Mouse (Mus musculus) brown adipose tissue, adult 24 weeks (tissue): ENCODE results near the gene Gtpbp4. TPM values are rescaled to one million over a fixed set of nuclear protein-coding genes. Genes with fewer than 3 reads are reported as not detected.
"Not testable (repeated sequence)": the region's sequence is repeated elsewhere in the genome, so short reads cannot be mapped to it uniquely, and the experiment has no call there.

Experiments used
- H3K27ac ChIP-seq: fragments of 200-500 bp; replicated peaks from 2 replicates; pipeline ENCODE4 v1.5.1; 2012; ENCODE audit warnings: low read depth, mild to moderate bottlenecking, low read length
- H3K4me1 ChIP-seq: fragments of 200-500 bp; 2 replicates; pipeline ENCODE4 v1.6.1; 2012; ENCODE audit warnings: low read length, mixed read lengths; ENCODE audit not compliant: control insufficient read depth, insufficient read depth, insufficient read length
- H3K4me3 ChIP-seq: fragments of 200-500 bp; 2 replicates; pipeline ENCODE4 v1.5.1; 2012; ENCODE audit warnings: low read depth, mild to moderate bottlenecking, low read length, moderate library complexity; ENCODE audit not compliant: insufficient read depth
- polyA plus RNA-seq: library from polyadenylated mRNA; stranded (reverse); fragments of >200 nt; gene quantifications from 2 replicates; pipeline ENCODE4 v1.2.4, GENCODE M21; 2012; ENCODE audit not compliant: missing spikeins, insufficient read depth, insufficient read length

The Gtpbp4 gene
- polyA plus RNA-seq, 1 experiment = 25.7 TPM

DNA sequence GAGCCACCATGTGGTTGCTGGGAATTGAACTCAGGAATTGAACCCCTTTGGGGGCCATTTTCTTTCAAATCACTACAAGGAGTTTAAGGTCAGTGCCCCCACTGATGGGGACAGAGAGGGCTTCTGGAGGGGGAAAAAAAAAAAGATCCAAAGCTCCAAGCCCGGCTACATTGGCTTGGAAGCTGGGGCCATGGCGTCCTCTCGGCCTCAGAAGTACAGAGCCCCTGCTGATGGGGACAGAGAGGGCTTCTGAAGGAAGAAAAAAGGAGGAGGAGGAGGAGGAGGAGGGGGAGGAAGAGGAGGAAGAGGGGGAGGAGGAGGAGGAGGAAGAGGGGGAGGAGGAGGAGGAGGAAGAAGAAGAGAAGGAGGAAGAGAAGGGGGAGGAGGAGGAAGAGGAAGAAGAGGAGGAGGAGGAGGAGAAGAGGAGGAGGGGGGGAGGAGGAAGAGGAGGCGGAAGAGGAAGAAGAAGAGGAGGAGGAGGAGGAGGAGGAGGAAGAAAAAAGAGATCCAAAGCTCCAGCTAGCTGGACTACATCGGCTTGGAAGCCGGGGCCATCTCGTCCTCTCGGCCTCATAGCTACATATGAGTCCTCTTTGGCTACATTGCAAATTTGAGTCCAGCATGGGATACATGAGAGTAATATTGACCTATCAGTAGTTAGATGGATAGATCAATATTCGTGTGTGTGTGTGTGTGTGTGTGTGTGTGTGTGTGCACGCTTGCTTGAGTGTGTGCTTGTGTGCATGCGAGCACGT lies 15.9 kb upstream of the Gtpbp4 start:
- peaks cover 2% of the 10 kb centered on the region; the same call in 1 of the 2 replicates for H3K4me1 ChIP-seq
- no peak overlapping the region for H3K27ac ChIP-seq

GRCm38 (mm10) chr13:9003306-9003705 lies 7.4 kb upstream of the Gtpbp4 start:
- Histone ChIP-seq H3K27ac (no peak overlapping the region), H3K4me1 (no peaks in the 10 kb centered on the region), H3K4me3 (no peak overlapping the region)

More for the DNA sequence above, 15.9 kb upstream of the Gtpbp4 start:
- no peak overlapping the region for H3K4me3 ChIP-seq

- no peaks in the 10 kb centered on the region for H3K4me1 ChIP-seq
- H3K4me3 ChIP-seq = no peak overlapping the region
- no peak overlapping the region for H3K27ac ChIP-seq
Measured at GRCm38 (mm10) chr13:8999464-8999863, 3.6 kb upstream of the Gtpbp4 start.

GRCm38 (mm10) chr13:8997221-8997620 lies 1.3 kb upstream of the Gtpbp4 start:
- H3K27ac ChIP-seq, H3K4me3 ChIP-seq: not testable (repeated sequence)

DNA sequence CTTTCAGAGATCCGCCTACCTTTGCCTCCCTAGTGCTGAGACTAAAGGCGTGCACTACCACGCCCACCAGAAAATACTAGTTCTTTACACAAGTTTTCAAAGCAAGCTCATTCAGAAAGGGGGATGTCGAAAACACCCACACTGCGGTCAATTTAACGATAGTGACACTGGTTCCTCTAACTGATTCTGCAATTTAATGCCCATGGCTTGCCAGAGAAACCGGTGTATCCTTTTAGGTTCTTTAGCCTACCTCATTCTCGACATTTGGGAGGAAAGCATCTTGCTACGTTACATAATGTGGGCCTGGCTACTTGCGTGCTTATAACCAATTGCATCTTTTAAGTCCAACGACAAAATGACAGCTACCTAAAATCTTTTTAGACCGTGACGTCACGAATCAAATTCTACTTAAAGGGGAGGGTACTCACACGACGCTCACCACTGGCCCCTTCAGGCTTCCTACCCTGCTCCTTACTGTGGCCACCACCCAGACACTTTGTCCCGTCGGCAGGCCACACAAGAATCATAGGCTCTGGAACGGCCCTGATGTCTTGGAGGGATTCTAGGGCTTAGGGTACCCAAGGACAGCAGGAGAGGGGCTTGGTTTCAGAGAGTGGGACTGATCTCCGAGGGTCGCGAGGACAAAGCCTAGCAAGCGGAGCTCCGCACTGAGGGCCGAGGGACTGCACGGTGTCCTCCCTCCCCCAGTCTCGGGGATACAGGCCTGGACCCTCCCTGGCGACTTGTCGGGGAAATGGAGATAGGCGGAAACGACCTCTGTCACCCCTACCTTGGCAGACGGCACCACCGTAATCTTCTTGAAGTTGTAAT lies 509 bp downstream of the Gtpbp4 start:
- peak overlapping the region; percentile 94 for H3K4me3 ChIP-seq
- H3K4me1 ChIP-seq = no peaks in the 10 kb centered on the region

More at GRCm38 (mm10) chr13:8997221-8997620, 1.3 kb upstream of the Gtpbp4 start:
- not testable (repeated sequence) for H3K4me1 ChIP-seq

GRCm38 (mm10) chr13:8992231-8992630 lies 3.7 kb downstream of the Gtpbp4 start:
- H3K4me1 ChIP-seq = no peaks in the 10 kb centered on the region
- H3K4me3 ChIP-seq = no peak overlapping the region

More for the DNA sequence above, 509 bp downstream of the Gtpbp4 start:
- H3K27ac ChIP-seq = peak overlapping the region; percentile 80

DNA sequence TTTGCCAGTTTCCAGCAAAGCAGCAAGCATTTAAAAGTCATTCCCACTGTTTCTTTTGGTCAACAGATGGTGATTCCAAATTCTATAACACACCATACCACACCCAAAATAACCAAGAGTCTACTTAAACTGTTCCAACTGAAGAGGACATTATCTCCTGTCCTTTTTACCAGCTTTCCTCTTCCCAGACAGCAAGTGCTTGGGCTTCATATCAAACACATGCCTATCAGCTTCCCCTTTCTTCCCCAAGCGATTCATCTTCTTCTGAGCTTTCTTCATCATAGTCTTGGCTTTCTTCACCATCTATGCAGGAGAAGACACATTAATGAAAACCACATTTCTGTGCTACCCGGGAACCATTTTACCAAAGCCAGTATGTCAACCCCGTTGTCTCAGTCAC lies 22.9 kb downstream of the Gtpbp4 start:
- H3K4me1 ChIP-seq = no peaks in the 10 kb centered on the region
- H3K27ac ChIP-seq = no peak overlapping the region

More at GRCm38 (mm10) chr13:8992231-8992630, 3.7 kb downstream of the Gtpbp4 start:
- H3K27ac ChIP-seq = no peak overlapping the region

DNA sequence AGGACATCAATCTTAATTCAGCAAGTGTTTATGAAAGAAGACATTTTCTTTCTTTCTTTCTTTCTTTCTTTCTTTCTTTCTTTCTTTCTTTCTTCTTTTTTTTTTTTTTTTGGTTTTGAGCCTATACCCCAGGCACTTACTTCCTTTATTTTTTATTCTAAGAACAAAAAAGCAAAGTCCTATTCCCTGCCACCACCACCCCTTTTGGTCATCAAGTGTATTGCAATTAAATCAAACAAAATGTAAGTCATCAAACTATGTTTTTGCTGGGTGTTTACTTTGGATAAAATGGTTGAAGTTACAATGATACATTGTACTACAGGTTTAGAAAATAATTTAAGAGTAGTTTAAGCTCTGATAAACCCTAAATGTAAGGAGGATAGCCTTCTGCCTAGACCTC lies 23.5 kb downstream of the Gtpbp4 start:
- H3K4me3 ChIP-seq = no peak overlapping the region
- no peaks in the 10 kb centered on the region for H3K4me1 ChIP-seq
- no peak overlapping the region for H3K27ac ChIP-seq

More for the DNA sequence above, 22.9 kb downstream of the Gtpbp4 start:
- H3K4me3 ChIP-seq = no peak overlapping the region

- Histone ChIP-seq H3K4me1 (no peaks in the 10 kb centered on the region), H3K27ac (no peak overlapping the region), H3K4me3 (no peak overlapping the region)
Measured at GRCm38 (mm10) chr13:8967742-8968141, 28.1 kb downstream of the Gtpbp4 start.

DNA sequence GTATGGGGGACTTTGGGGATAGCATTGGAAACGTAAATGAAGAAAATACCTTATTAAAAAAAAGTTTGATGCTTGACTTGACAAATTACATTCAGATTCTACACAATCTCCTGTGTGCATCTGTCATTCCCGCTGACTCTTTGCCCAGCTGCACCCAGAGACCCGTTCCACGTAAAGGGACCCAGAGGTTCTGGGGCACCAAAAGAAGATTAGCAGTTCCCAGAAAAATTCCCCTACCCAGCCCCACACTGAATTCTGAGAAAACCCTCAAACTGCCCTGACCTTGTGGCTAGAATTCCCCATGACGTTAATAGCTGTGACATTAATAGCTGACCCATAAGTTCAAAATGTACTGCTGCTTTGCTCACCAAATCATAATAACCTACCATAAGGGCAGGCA lies 30.7 kb downstream of the Gtpbp4 start:
- Histone ChIP-seq H3K4me3 (no peak overlapping the region), H3K4me1 (no peaks in the 10 kb centered on the region), H3K27ac (no peak overlapping the region)

DNA sequence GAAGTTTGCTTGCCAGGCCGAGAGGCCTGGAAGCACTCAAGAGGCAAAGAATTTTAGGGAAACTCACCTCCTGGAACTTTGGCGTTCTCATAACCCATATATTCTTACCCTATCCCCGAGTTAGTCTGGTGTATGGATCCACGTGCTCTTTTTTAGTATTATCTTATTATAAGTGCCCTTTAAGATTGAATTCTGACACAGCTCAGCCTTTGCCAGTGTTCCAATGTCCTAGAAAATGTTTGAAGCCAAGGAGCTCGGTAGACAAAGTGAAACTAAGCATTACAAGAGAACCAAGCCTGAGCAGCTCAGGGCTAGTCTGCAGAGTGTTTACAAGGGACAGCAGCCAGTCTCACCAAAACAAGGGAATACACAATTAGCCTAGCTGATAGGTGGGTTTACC lies 33.6 kb downstream of the Gtpbp4 start:
- H3K4me1 ChIP-seq, H3K4me3 ChIP-seq: not testable (repeated sequence)
- H3K27ac ChIP-seq = 0 out of 2 replicates have a peak overlapping the region, but pooled peaks have one; percentile 30

DNA sequence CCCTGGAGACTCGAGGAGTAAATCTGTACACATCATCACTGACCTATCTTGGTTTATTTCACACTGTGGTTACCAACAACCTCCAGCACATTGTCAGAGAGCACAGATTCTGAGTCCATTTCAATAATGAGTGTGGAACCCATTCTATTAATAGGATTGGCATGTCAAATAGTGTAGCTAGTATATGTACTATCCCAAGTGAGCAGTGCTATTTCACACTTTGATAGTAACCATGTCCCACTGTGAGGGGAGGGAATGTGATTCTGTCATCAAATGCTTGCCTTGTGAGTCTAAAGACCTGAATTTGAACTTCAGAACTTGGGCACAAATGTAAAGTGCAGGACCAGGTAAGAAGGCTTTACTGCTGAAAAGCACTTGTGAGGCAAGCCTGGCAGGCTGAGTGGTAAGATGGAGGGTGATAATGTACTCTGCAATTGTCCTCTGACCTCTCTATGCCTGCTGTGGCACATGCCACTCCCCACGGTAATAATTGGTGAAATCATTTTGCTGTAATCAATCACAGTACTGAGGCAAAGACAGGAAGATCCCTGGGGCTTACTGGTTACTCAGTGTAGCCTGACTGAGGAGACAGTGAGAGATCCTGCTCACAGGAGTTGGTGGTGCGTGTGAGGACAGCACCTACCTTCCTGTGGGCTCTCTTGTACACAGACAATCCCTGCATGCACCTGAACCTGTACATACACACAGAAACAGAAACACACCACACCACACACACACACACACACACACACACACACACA lies 34.6 kb downstream of the Gtpbp4 start:
- H3K27ac ChIP-seq, H3K4me3 ChIP-seq, H3K4me1 ChIP-seq: not testable (repeated sequence)

DNA sequence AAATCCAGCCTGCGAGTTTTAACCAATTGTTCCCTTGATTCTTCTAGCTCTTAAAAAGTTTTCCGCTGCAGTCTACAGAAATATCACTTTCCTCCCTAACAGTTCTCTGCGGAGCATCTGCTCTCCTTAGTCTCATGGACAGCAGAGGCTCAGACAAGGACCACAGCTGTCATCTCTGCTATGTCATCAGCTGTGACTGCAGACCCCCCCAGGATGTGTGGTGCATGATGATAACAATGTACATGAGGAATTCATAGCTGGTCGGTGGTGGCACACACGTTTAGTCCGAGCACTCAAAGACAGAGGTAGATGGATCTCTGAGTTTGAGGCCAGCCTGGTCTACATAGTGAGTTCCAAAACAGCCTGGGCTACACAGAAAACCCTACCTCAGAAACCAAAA lies 36.3 kb downstream of the Gtpbp4 start:
- H3K4me3 ChIP-seq, H3K4me1 ChIP-seq, H3K27ac ChIP-seq: not testable (repeated sequence)

DNA sequence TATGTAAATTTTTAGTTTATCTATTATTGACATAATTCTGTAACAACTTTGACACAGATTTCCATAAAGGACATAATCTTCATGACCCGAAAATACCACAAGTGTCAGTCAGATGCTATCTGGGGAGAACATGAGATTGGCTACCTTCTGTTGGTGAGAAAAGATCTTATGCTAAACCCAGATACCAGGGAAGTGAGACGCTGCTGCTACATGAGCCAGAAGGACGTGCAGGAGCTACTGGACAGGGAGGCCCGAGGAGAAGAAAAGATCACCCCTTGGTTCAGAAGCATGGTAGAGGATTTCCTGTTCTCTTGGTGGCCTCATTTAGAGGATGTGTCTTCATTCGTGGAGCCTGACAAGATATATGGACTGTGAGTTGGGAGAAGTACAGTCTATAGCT lies 36.8 kb downstream of the Gtpbp4 start:
- H3K4me3 ChIP-seq, H3K27ac ChIP-seq, H3K4me1 ChIP-seq: not testable (repeated sequence)

DNA sequence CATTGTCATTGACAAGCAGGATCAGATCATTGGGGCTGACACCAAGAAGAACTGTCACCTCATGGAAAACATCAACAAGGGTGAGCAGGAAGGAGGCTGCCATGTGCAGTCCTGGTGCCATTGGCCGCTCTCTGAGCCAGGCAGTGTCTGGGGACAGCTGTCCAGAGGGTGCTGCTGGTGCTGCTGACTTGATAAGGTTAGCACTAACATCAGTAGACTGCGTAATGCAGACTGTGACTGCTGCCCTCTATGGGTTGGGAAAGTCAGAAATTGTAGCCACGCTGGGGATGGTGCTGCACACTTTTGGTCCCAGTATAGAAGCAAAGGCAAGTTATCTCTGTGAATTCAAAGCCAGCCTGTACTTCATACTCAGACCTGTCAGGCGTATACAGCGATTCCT lies 39.0 kb downstream of the Gtpbp4 start:
- not testable (repeated sequence) for H3K27ac ChIP-seq, H3K4me3 ChIP-seq, H3K4me1 ChIP-seq
